Mouse (Mus musculus) forebrain, embryonic 16.5 days (tissue): ENCODE results near the gene Lrrc49. TPM values are rescaled to one million over a fixed set of nuclear protein-coding genes. Genes with fewer than 3 reads are reported as not detected.

Source experiments
- ATAC-seq: fragments of 200-750 bp; cut with Nextera tagmentation; 2 replicates; pipeline ENCODE4 v1.8.0; 2017; ENCODE audit warnings: mild to moderate bottlenecking, moderate library complexity
- H3K27ac ChIP-seq: fragments of 300-500 bp; sonication (generic); 2 replicates; pipeline ENCODE4 v1.5.1; 2014; ENCODE audit warnings: low read length, control low read depth
- H3K27me3 ChIP-seq: fragments of 300-500 bp; sonication (generic); replicated peaks from 2 replicates; pipeline ENCODE4 v1.6.1; 2014; ENCODE audit warnings: low read length; ENCODE audit not compliant: control insufficient read depth, insufficient read depth
- H3K36me3 ChIP-seq: fragments of 300-500 bp; sonication (generic); 2 replicates; pipeline ENCODE4 v1.6.1; 2014; ENCODE audit not compliant: control insufficient read depth, insufficient read depth
- H3K4me1 ChIP-seq: fragments of 300-500 bp; sonication (generic); replicated peaks from 2 replicates; pipeline ENCODE4 v1.6.1; 2014; ENCODE audit warnings: low read length; ENCODE audit not compliant: control insufficient read depth, insufficient read depth
- H3K4me2 ChIP-seq: fragments of 300-500 bp; sonication (generic); 2 replicates; pipeline ENCODE4 v1.6.1; 2014; ENCODE audit warnings: mild to moderate bottlenecking, low read length, control low read depth
- H3K4me3 ChIP-seq: fragments of 300-500 bp; sonication (generic); replicated peaks from 2 replicates; pipeline ENCODE4 v1.5.1; 2014; ENCODE audit warnings: mild to moderate bottlenecking, low read length, control low read depth
- H3K9ac ChIP-seq: fragments of 300-500 bp; sonication (generic); replicated peaks from 2 replicates; pipeline ENCODE4 v1.6.1; 2014; ENCODE audit warnings: low read depth, low read length, control low read depth
- H3K9me3 ChIP-seq: fragments of 300-500 bp; sonication (generic); 2 replicates; pipeline ENCODE4 v1.6.1; 2016; ENCODE audit warnings: low read length; ENCODE audit not compliant: control insufficient read depth
- WGBS: fragments of 180-500 bp; shearing (Covaris S2); extraction: QIAGEN DNeasy Blood & Tissue Kit; methylation state at CpG from one replicate; pipeline ENCODE4 v1.1.7; 2014; 5-methylcytosine and 5-hydroxymethylcytosine counted together
- polyA plus RNA-seq: library from polyadenylated mRNA; unstranded; fragments of >200 nt; fragmentation: Nextera tagmentation; extraction: Ambion mirVana; gene quantifications from 2 replicates; pipeline ENCODE4 v1.2.1, GENCODE M21; 2015

The Lrrc49 gene
- polyA plus RNA-seq, 1 experiment from 2014 or later, result 63.5 TPM

GRCm38 (mm10) chr9:60521143-60521542 is 166.8 kb downstream of the Lrrc49 start:
- 38% methylated on average over 5 of the region's 5 CpGs for WGBS
- Histone ChIP-seq H3K27ac (no peak overlapping the region), H3K4me3 (peak overlapping the region; percentile 56), H3K4me1 (peaks cover 16% of the 10 kb centered on the region), H3K27me3 (peaks cover 12% of the 10 kb centered on the region), H3K4me2 (peak overlapping the region; percentile 76), H3K9ac (no peak overlapping the region), H3K9me3 (no peaks in the 10 kb centered on the region), H3K36me3 (no peaks in the 10 kb centered on the region)
- ATAC-seq, result no peak

GRCm38 (mm10) chr9:60519601-60520000 is 168.4 kb downstream of the Lrrc49 start:
- no peaks in the 10 kb centered on the region for H3K9me3 ChIP-seq
- no peak overlapping the region for H3K4me3 ChIP-seq
- no peak overlapping the region for H3K4me2 ChIP-seq
- H3K9ac ChIP-seq, result no peak overlapping the region
- WGBS, result 15% methylated on average over 3 of the region's 3 CpGs
- peaks cover 12% of the 10 kb centered on the region for H3K27me3 ChIP-seq
- H3K4me1 ChIP-seq, result peaks cover 16% of the 10 kb centered on the region
- H3K27ac ChIP-seq, result no peak overlapping the region
- H3K36me3 ChIP-seq, result no peaks in the 10 kb centered on the region
- ATAC-seq, result no peak

Other genes starting within 250 kb of the Lrrc49 start
- 5.0 and 5.9 TPM in 2 replicates for gene Thsd4, start 166.1 kb downstream of the Lrrc49 start, polyA plus RNA-seq
- gene Larp6, start 24.8 kb upstream of the Lrrc49 start, polyA plus RNA-seq, result 8.4 and 10.3 TPM in 2 replicates
- 15.0 and 21.2 TPM in 2 replicates for gene Uaca, start 106.4 kb upstream of the Lrrc49 start, polyA plus RNA-seq